In genomic region chr2:165492648-165493553, GRCm38 (mm10) we compare ENCODE assay signal across 8 mouse cellular contexts. TPM values are rescaled to one million over a fixed set of nuclear protein-coding genes. Genes with fewer than 3 reads are reported as not detected.
A peak's percentile ranks its signal among the peaks of the same experiment; 100 is the strongest.
DNase-seq lines count a peak whose midpoint lies in the region.

Gene Trp53rka (minus strand): TSS chr2:165493324.

- no peaks in the 10 kb centered on the region for H3K9me3 ChIP-seq in hindbrain, embryonic 10.5 days

- DNase-seq in NIH3T3 (ENCODE audit: low read depth): peak; percentile 89
- DNase-seq in cerebellum, adult 9-11 months: peak; percentile 84
- DNase-seq in frontal cortex, adult 2 months (ENCODE audit: extremely low spot score in 1 of 2, low spot score in 1 of 2): peak; percentile 51 to 86
- peak; percentile 84 for DNase-seq in hindbrain, embryonic 10.5 days (ENCODE audit: low spot score)
- peak; percentile 81 to 87 for DNase-seq in layer of hippocampus, postnatal 10 days (ENCODE audit: low spot score in 2 of 2)
- peak; percentile 90 for DNase-seq in lung, postnatal 10 days
- DNase-seq in ovary, postnatal 14 days (ENCODE audit: low spot score): peak; percentile 65
- peak; percentile 58 to 65 for DNase-seq in thymus, postnatal 10 days (ENCODE audit: low spot score in 2 of 2)

- H3K36me3 ChIP-seq in hindbrain, embryonic 10.5 days: peaks cover 33% of the 10 kb centered on the region

- WGBS in hindbrain, embryonic 10.5 days: under 1% methylated on average over 84 of the region's 84 CpGs

- H3K27me3 ChIP-seq in hindbrain, embryonic 10.5 days (ENCODE audit: insufficient read depth, poor library complexity, severe bottlenecking): no peaks in the 10 kb centered on the region

- peaks cover 35% of the 10 kb centered on the region for H3K4me1 ChIP-seq in hindbrain, embryonic 10.5 days (replicated peaks)

- H3K27ac ChIP-seq in hindbrain, embryonic 10.5 days: peak within 1 kb of the TSS; percentile 92

- H3K4me3 ChIP-seq in hindbrain, embryonic 10.5 days: peak within 1 kb of the TSS; percentile 82

RNA-seq across cellular contexts. Expression of gene Trp53rka, which starts in this region (rescaled TPM):
- 24.6 and 27.4 TPM in 2 replicates for polyA plus RNA-seq in frontal cortex, adult 2 months (2012; rRNA removed)
- 56.9 and 59.5 TPM in 2 replicates for polyA plus RNA-seq in hindbrain, embryonic 10.5 days (2016; fragmentation: Nextera tagmentation; extraction: Ambion mirVana)
- total RNA-seq in layer of hippocampus, postnatal 10 days (2021): 10 to 100 TPM; 19.5 to 23.3 TPM

Comparison
In these comparisons a context has a peak if more than half of its experiments do, and no peak if none do; other contexts are left out.
1. Peak in every context shown above with its lines: DNase-seq, H3K4me3 ChIP-seq and H3K27ac ChIP-seq.